Mouse (Mus musculus): ENCODE data around the gene 2510002D24Rik. TPM values are rescaled to one million over a fixed set of nuclear protein-coding genes. Genes with fewer than 3 reads are reported as not detected.

The 2510002D24Rik gene
- polyA plus RNA-seq, 1 experiment from 2014 or later: 48.2 TPM

DNA sequence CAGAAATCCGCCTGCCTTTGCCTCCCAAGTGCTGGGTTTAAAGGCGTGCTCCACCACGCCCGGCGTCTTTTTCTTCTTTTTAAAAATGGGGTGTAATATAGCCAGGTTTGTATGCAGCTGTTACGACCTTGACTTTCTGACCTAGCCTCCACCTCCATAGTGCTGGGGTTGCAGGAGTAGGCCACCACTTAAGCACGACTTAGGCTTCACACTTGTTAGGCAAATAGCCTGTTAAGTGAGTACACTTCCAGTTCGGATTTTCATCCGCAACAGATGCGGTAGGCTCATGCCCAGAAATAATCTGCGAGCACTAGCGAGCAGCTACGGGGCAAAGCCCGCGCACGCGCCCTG is 39.7 kb downstream of the 2510002D24Rik start:
- no peaks in the 10 kb centered on the region for H3K27me3 ChIP-seq (replicated peaks)
- peaks cover 27% of the 10 kb centered on the region; the same call in 1 of the 2 replicates for H3K36me3 ChIP-seq (replicated peaks)
- H3K4me1 ChIP-seq: peaks cover 31% of the 10 kb centered on the region
- H3K9me3 ChIP-seq: no peaks in the 10 kb centered on the region
- peak overlapping the region; percentile 81 for H3K4me2 ChIP-seq
- peak overlapping the region; percentile 99 for H3K4me3 ChIP-seq
- WGBS: under 1% methylated on average over 17 of the region's 17 CpGs
- ATAC-seq (replicated peaks): no peak
- H3K27ac ChIP-seq: peak overlapping the region; percentile 98
- peak overlapping the region; percentile 98 for H3K9ac ChIP-seq

DNA sequence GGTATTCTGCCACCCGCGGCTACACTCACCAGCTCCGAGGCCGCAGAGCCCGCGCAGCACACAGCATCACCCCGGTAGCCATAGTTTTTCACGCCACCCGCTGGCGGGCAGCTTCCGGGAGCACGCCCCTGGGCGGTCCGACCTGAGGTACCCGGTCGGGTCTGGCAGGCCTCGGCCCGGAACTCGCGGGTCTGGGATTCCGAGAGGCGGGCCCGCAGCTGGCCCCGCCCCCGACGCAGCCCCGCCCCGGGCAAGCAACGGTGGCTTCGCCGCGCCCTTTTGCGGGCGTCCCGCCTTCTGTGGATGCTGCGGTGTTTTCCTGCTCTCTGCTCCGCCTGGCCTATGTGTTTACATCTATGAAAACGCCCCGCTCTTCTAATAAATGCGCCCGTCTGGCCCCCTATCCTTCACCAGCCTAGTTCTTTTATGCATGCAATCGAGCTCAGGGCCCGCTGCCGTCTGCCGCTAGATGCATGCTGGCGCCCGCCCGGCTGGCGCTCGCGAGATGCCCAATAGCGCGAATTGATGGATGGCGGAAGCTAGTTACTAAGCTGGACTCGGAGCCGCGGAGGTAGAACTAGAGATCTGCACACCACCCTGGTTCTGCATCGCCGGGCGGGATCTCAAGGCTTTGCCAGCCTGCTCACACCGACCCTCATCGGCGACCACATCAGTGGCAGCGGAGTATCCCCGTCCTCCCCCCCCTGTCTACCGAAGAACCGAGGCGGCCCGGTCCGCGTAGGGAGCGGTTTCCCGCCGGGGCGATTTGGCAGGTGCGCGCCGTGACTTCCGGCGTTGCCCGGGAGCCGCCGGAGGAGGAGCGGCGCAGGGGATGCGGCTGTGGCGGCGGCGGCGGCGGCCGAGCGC is 40.3 kb downstream of the 2510002D24Rik start, which contains the start of the genes Mrpl40 and Hira:
Gene Mrpl40 (minus strand): TSS at position 421 of the 867 bp plus-strand sequence.
Gene Hira (plus strand): TSS at position 596 of the 867 bp plus-strand sequence.
- Histone ChIP-seq H3K36me3 (replicated peaks) (peaks cover 24% of the 10 kb centered on the region; the same call in 1 of the 2 replicates), H3K9me3 (no peaks in the 10 kb centered on the region), H3K9ac (peak within 1 kb of the TSS; percentile 98), H3K4me3 (peak within 1 kb of the TSS; percentile 99), H3K27me3 (replicated peaks) (no peaks in the 10 kb centered on the region), H3K4me2 (peak within 1 kb of the TSS; percentile 81), H3K27ac (peak within 1 kb of the TSS; percentile 98), H3K4me1 (peaks cover 33% of the 10 kb centered on the region)
- under 1% methylated on average over 90 of the region's 93 CpGs for WGBS
- peak; percentile 92 for ATAC-seq (replicated peaks)

DNA sequence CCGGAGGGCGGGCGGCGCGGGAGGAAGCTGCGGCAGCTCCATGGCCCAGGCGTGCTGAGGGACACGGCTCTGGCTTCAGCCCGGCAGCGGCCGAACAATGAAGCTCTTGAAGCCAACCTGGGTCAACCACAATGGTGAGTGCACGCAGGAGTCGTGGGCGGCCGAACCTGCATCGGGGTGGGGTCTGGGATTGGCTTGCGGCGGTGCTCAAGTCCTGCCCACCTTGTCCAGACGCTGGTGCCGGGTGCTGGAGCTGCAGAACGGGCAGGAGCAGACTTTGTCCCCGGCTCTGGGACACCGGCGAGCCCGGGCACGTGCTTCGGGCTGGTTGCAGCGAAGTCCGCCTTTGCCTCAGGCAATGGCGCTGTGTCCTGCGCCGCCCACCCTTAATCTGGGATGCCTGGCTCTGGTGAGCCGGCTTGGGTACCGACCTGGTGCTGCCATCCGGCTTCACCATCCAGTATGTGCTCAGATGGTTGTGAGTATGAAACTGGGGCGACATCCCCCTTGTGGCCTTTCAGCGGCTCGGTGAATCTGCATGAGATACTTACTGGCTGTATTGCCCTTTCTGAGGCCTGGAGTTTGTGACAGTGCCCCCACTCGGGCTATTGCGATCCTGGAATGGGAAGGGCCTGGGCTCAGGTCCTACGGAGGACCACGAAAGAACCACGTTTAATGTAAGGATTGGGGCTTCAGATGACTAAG is 41.2 kb downstream of the 2510002D24Rik start:
- peak; percentile 57 for ATAC-seq (replicated peaks)
- Histone ChIP-seq H3K27ac (peak overlapping the region; percentile 98), H3K4me2 (peak overlapping the region; percentile 81), H3K4me3 (peak overlapping the region; percentile 99), H3K4me1 (peaks cover 33% of the 10 kb centered on the region), H3K36me3 (replicated peaks) (peaks cover 16% of the 10 kb centered on the region; the same call in 1 of the 2 replicates), H3K27me3 (replicated peaks) (no peaks in the 10 kb centered on the region), H3K9me3 (no peaks in the 10 kb centered on the region), H3K9ac (peak overlapping the region; percentile 98)
- under 1% methylated on average over 43 of the region's 43 CpGs for whole genome bisulfite sequencing

DNA sequence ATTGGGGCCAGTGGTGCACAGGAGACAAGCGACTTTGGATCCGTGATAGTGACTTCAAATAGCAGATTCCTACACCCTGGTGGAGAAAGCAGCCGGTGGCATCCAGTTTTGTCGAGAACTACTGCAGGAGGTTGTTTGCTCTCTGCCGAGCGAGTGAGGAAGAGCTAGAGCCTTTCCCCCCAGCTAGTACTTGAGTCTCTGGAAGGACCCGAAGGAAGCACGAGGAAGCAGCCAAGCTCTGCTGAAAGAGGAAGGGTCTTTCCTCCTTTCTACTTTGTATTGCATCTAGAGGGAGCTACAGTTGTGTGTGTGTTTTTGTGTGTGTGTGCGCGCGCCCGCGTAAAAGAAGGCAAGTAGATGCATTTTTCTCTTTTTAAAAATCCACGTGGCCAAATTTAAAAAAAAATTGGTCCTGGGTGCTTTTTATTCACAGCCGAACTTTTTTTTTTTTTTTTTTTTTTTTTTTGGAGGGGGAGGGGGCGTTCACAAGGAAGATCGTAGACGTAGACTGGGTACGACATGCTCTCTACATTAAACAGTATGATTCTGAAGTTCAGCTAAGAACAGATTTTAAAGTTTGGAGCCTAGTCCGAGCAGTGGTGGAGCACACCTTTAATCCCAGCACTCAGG is 41.8 kb downstream of the 2510002D24Rik start:
- no peak for ATAC-seq (replicated peaks)
- Histone ChIP-seq H3K9me3 (no peaks in the 10 kb centered on the region), H3K36me3 (replicated peaks) (peaks cover 9% of the 10 kb centered on the region; the same call in 1 of the 2 replicates), H3K9ac (peak overlapping the region; percentile 98), H3K4me2 (peak overlapping the region; percentile 81), H3K4me3 (peak overlapping the region; percentile 99), H3K27me3 (replicated peaks) (no peaks in the 10 kb centered on the region), H3K27ac (peak overlapping the region; percentile 98), H3K4me1 (peaks cover 33% of the 10 kb centered on the region)
- 27% methylated on average over 20 of the region's 20 CpGs for WGBS

DNA sequence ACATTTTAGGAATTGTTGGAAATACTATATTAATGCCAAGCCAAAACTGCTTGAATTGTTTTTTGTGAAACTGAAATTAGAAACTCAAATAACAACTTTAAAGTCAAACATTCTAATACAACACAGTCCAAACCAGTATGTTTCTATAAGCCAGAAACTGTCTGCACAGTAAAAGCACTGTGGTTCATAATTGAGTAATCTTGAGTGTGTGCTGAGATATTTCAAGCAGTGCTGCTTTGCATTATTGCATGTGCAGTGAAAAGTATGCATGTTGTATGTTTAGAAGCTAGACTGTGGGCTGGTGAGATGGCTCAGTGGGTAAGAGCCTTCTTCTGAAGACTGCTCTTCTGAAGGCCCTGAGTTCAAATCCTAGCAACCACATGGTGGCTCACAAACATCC is 47.7 kb downstream of the 2510002D24Rik start:
- H3K36me3 ChIP-seq (replicated peaks): no peaks in the 10 kb centered on the region; the same call in 1 of the 2 replicates
- no peak overlapping the region for H3K4me2 ChIP-seq
- H3K4me3 ChIP-seq: no peak overlapping the region
- peaks cover 21% of the 10 kb centered on the region for H3K4me1 ChIP-seq
- no peak for ATAC-seq (replicated peaks)
- H3K9ac ChIP-seq: no peak overlapping the region
- no peak overlapping the region for H3K27ac ChIP-seq
- no peaks in the 10 kb centered on the region for H3K9me3 ChIP-seq
- no peaks in the 10 kb centered on the region for H3K27me3 ChIP-seq (replicated peaks)

Other genes starting within 250 kb of the 2510002D24Rik start
- gene Tbx1, start 245.9 kb upstream of the 2510002D24Rik start, polyA plus RNA-seq (2015; fragmentation: Nextera tagmentation; extraction: Ambion mirVana): 0.80 and 0.98 TPM in 2 replicates
- gene Gp1bb, start 214.2 kb upstream of the 2510002D24Rik start, polyA plus RNA-seq (2015; fragmentation: Nextera tagmentation; extraction: Ambion mirVana): 13.1 and 13.7 TPM in 2 replicates
- gene Gm49601, start 210.2 kb upstream of the 2510002D24Rik start, polyA plus RNA-seq (2015; fragmentation: Nextera tagmentation; extraction: Ambion mirVana): 22.8 and 23.3 TPM in 2 replicates
- gene Sept5, start 206.6 kb upstream of the 2510002D24Rik start, polyA plus RNA-seq (2015; fragmentation: Nextera tagmentation; extraction: Ambion mirVana): 223 and 229 TPM in 2 replicates
- 107 and 132 TPM in 2 replicates for gene Cldn5, start 59.7 kb upstream of the 2510002D24Rik start, polyA plus RNA-seq (2015; fragmentation: Nextera tagmentation; extraction: Ambion mirVana)
- 107 and 122 TPM in 2 replicates for gene Ufd1, start 24.8 kb upstream of the 2510002D24Rik start, polyA plus RNA-seq (2015; fragmentation: Nextera tagmentation; extraction: Ambion mirVana)
- gene Cdc45, start 24.6 kb upstream of the 2510002D24Rik start, polyA plus RNA-seq (2015; fragmentation: Nextera tagmentation; extraction: Ambion mirVana): 6.9 and 8.5 TPM in 2 replicates
- gene Gm28539, start within 50 bp of the 2510002D24Rik start, polyA plus RNA-seq (2015; fragmentation: Nextera tagmentation; extraction: Ambion mirVana): 0.17 and 0.28 TPM in 2 replicates
- gene Mrpl40, start 40.3 kb downstream of the 2510002D24Rik start, polyA plus RNA-seq (2015; fragmentation: Nextera tagmentation; extraction: Ambion mirVana): 73.1 and 74.2 TPM in 2 replicates
- gene Hira, start 40.5 kb downstream of the 2510002D24Rik start, polyA plus RNA-seq (2015; fragmentation: Nextera tagmentation; extraction: Ambion mirVana): 22.7 and 29.1 TPM in 2 replicates